Mouse (Mus musculus): ENCODE measurements around the gene Map7d3. TPM values are rescaled to one million over a fixed set of nuclear protein-coding genes. Genes with fewer than 3 reads are reported as not detected.

Gene Map7d3
- 0.40 and 1.0 TPM in 2 replicates for polyA plus RNA-seq (2014; fragmentation: Nextera tagmentation; extraction: Ambion mirVana)

DNA sequence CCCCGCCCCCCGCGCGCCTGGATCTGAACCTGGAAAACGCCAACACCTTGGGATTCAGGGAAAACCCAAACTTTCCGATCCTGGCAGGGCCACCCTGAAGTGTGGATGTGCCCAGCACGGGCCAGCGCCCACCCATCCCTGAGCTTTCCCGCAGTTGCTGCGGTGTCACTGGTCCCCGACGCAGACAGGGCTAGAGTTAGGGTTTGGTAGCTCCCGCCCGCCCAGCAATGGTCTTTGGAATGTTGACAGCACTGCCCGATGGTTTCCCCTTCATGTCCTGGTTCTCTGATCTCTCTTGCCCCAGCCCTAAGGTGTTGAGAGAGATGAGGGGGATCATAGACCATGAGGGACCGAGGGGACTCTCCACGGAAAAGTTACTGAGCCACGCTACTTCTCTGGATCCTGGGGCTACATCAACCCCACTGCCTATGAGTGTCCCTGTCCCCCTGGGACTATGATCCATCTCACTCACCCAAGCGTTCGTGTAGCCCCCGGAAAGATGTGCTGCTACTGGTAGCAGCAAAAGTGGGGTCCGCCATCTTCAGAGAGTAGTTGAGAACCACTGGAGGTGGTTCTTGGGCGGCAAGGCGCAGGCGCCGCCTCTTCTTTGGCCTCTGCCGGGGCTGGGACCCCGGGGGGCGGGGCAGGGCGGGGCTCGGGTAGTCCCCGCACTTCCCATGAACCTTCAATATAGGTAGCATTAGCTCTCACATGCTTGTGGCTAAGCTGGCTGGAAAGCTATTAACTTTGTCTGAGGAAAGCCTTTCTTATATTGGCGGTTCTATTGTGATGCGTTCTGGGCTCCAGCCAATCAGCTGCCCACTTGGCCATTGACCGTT, at the start of gene Map7d3:
Map7d3 (minus strand) TSS at position 562 of the 839 bp plus-strand sequence.
- H3K27me3 ChIP-seq (ENCODE audit: control insufficient read depth, insufficient read depth, low read length): no peaks in the 10 kb centered on the region
- H3K36me3 ChIP-seq (ENCODE audit: control insufficient read depth, insufficient read depth, low read length): no peaks in the 10 kb centered on the region
- 0 out of 2 replicates have a peak within 1 kb of the TSS, but pooled peaks have one; percentile 7 for H3K9ac ChIP-seq (replicated peaks; ENCODE audit: low read depth, low read length)
- peak; percentile 72; the same call in 1 of the 2 replicates for ATAC-seq (ENCODE audit: low read depth)
- 20% methylated on average over 28 of the region's 35 CpGs for WGBS
- no peaks in the 10 kb centered on the region for H3K4me1 ChIP-seq (ENCODE audit: control insufficient read depth, insufficient read depth, low read length)
- no peak within 1 kb of the TSS for H3K27ac ChIP-seq (ENCODE audit: low read depth, low read length)
- H3K4me2 ChIP-seq (ENCODE audit: low read depth, low read length): peak within 1 kb of the TSS; percentile 57
- no peaks in the 10 kb centered on the region for H3K9me3 ChIP-seq (ENCODE audit: control insufficient read depth, low read length)
- H3K4me3 ChIP-seq (ENCODE audit: low read depth, low read length): peak within 1 kb of the TSS; percentile 35

DNA sequence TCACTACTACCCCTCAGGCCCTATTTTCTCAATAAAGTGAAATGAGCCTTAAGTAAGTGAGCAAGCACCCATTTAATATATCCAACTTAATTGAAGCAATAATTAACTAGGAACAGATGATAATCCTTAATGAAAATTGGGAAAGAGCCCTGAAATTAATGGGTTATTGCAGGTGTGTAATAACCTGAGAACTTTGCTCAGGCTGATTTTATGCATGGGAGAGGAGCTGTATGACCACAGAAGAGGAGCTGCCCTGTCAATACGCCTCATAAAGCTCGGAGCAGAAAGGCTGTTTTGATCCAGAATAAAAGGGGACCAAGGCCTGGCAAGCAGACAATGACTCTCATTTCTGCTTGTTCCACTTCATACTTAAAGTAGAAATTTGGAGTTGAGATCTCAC, 47.7 kb upstream of the Map7d3 start, which contains the start of gene Adgrg4:
Adgrg4 (plus strand) TSS at position 301 of the 400 bp plus-strand sequence.
- no peaks in the 10 kb centered on the region for H3K9me3 ChIP-seq (ENCODE audit: control insufficient read depth, low read length)
- H3K9ac ChIP-seq (replicated peaks; ENCODE audit: low read depth, low read length): no peak within 1 kb of the TSS
- no peak within 1 kb of the TSS for H3K4me3 ChIP-seq (ENCODE audit: low read depth, low read length)
- H3K36me3 ChIP-seq (ENCODE audit: control insufficient read depth, insufficient read depth, low read length): no peaks in the 10 kb centered on the region
- H3K27ac ChIP-seq (ENCODE audit: low read depth, low read length): no peak within 1 kb of the TSS
- 61% methylated on average over 2 of the region's 2 CpGs for WGBS
- H3K27me3 ChIP-seq (ENCODE audit: control insufficient read depth, insufficient read depth, low read length): no peaks in the 10 kb centered on the region
- no peaks in the 10 kb centered on the region for H3K4me1 ChIP-seq (ENCODE audit: control insufficient read depth, insufficient read depth, low read length)
- no peak within 1 kb of the TSS for H3K4me2 ChIP-seq (ENCODE audit: low read depth, low read length)
- ATAC-seq (ENCODE audit: low read depth): no peak

DNA sequence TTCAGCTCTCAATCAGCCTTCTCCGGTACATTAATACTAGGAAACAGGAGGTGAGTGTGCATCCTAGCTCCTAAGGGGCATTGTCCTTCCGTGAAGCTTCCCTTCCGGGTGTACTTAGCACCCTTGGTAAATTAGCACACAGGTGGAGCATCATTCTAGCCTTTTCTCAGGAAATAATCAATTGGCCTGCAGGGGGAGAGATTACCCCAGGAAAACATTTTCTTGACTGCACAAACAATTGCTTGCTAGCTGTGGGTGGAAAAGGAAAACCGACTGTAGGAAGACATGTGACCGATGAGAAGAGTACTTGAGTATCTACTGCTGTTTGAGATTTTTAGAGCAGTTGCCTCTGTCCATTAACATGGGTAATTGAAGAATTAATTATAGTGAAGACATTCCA, 19.1 kb upstream of the Map7d3 start:
- Histone ChIP-seq H3K9me3 (ENCODE audit: control insufficient read depth, low read length) (no peaks in the 10 kb centered on the region), H3K27me3 (ENCODE audit: control insufficient read depth, insufficient read depth, low read length) (no peaks in the 10 kb centered on the region), H3K4me2 (ENCODE audit: low read depth, low read length) (no peak overlapping the region), H3K27ac (ENCODE audit: low read depth, low read length) (no peak overlapping the region), H3K4me3 (ENCODE audit: low read depth, low read length) (no peak overlapping the region), H3K36me3 (ENCODE audit: control insufficient read depth, insufficient read depth, low read length) (no peaks in the 10 kb centered on the region), H3K9ac (replicated peaks; ENCODE audit: low read depth, low read length) (no peak overlapping the region), H3K4me1 (ENCODE audit: control insufficient read depth, insufficient read depth, low read length) (no peaks in the 10 kb centered on the region)
- ATAC-seq (ENCODE audit: low read depth): no peak
- WGBS: 66% methylated on average over 5 of the region's 5 CpGs

DNA sequence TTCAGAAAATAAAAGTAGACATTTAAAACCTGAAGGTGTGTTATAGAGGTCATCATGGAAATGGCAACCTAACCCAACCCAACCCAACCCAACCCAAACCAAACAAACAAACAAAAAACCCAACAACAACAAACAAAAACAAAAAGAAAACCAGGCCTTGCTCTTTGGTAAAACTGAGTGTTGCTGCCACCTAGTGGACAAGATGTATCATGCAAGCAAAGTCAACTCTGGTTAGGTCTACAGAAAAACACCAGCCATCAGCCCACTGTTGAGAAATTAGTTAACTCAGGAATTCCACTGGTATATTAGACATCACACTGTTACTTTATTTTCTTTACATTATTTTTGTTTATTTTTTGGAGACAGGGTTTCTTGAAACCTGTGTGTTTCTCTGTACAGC, 17.2 kb upstream of the Map7d3 start:
- no peaks in the 10 kb centered on the region for H3K36me3 ChIP-seq (ENCODE audit: control insufficient read depth, insufficient read depth, low read length)
- no peaks in the 10 kb centered on the region for H3K9me3 ChIP-seq (ENCODE audit: control insufficient read depth, low read length)
- no peak overlapping the region for H3K4me2 ChIP-seq (ENCODE audit: low read depth, low read length)
- H3K27me3 ChIP-seq (ENCODE audit: control insufficient read depth, insufficient read depth, low read length): no peaks in the 10 kb centered on the region
- no peaks in the 10 kb centered on the region for H3K4me1 ChIP-seq (ENCODE audit: control insufficient read depth, insufficient read depth, low read length)
- no peak for ATAC-seq (ENCODE audit: low read depth)
- H3K27ac ChIP-seq (ENCODE audit: low read depth, low read length): no peak overlapping the region
- no peak overlapping the region for H3K4me3 ChIP-seq (ENCODE audit: low read depth, low read length)
- no peak overlapping the region for H3K9ac ChIP-seq (replicated peaks; ENCODE audit: low read depth, low read length)

DNA sequence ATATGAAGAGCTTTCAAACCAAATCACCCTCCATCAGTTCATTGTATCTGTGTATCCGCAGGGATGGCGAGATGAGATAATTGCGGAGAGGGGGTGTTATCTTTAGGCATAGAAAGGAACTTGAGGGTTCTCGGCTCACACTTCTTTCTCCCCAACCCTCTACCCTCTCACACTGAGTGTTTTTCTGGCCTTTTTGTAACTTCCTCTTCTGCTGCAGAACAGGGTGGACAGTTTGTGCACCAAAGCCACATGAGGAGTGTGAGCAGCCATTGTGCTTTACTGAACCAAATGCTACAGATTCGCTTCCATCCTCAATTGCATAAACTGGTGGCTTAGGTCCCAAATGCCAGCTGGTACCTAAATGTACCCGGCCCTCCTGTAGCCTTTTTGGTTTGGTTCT, 13.7 kb upstream of the Map7d3 start:
- H3K36me3 ChIP-seq (ENCODE audit: control insufficient read depth, insufficient read depth, low read length): no peaks in the 10 kb centered on the region
- 82% methylated on average over 6 of the region's 6 CpGs for WGBS

DNA sequence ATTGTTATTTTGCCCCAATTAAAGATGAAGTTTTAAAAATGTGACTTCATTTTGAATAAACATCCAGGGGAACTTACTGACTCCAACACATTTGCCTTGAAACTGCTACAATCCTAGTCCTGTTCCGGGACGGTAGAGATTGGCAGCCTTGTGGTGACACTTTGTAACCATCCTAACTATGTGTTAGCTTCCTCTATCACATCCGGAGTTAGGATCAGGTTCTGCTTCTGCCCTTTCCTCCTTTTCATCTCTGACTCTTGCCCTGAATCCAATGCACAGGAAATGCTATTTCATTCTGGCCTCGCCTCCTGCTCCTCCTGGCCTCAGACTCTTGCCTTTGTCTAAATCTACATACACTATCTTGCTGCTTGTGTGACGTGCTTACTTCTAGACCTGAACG, 5.4 kb upstream of the Map7d3 start:
- Histone ChIP-seq H3K4me1 (ENCODE audit: control insufficient read depth, insufficient read depth, low read length) (no peaks in the 10 kb centered on the region), H3K9me3 (ENCODE audit: control insufficient read depth, low read length) (no peaks in the 10 kb centered on the region), H3K4me3 (ENCODE audit: low read depth, low read length) (no peak overlapping the region), H3K4me2 (ENCODE audit: low read depth, low read length) (no peak overlapping the region), H3K27ac (ENCODE audit: low read depth, low read length) (no peak overlapping the region), H3K27me3 (ENCODE audit: control insufficient read depth, insufficient read depth, low read length) (no peaks in the 10 kb centered on the region), H3K9ac (replicated peaks; ENCODE audit: low read depth, low read length) (no peak overlapping the region), H3K36me3 (ENCODE audit: control insufficient read depth, insufficient read depth, low read length) (no peaks in the 10 kb centered on the region)
- 83% methylated on average over 6 of the region's 6 CpGs for WGBS
- no peak for ATAC-seq (ENCODE audit: low read depth)

More for the DNA sequence above, 13.7 kb upstream of the Map7d3 start:
- no peak overlapping the region for H3K4me3 ChIP-seq (ENCODE audit: low read depth, low read length)
- H3K27ac ChIP-seq (ENCODE audit: low read depth, low read length): no peak overlapping the region
- H3K27me3 ChIP-seq (ENCODE audit: control insufficient read depth, insufficient read depth, low read length): no peaks in the 10 kb centered on the region
- no peak overlapping the region for H3K4me2 ChIP-seq (ENCODE audit: low read depth, low read length)
- no peaks in the 10 kb centered on the region for H3K4me1 ChIP-seq (ENCODE audit: control insufficient read depth, insufficient read depth, low read length)
- no peak for ATAC-seq (ENCODE audit: low read depth)
- H3K9me3 ChIP-seq (ENCODE audit: control insufficient read depth, low read length): no peaks in the 10 kb centered on the region
- H3K9ac ChIP-seq (replicated peaks; ENCODE audit: low read depth, low read length): no peak overlapping the region

DNA sequence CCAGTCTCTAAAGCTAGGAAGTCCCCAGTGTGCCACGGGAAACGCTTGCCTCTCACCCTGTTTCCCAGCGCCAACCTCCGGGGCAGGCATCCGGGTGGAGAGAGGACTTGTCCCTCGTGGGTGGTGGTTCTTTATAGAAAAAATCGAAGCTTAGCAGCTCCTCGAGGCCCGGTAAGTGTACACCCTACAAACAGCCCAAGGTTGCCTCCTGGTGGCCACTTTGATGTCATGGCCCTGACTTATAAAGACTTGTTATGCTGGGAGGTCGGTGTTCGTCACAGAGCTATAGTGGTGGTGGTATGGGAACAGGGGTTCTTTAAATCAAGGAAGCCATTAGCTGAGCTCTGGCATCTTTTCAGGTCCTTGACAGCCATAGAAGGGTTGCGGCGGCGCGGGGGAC, 30.9 kb downstream of the Map7d3 start:
- Histone ChIP-seq H3K9me3 (ENCODE audit: control insufficient read depth, low read length) (no peaks in the 10 kb centered on the region), H3K27ac (ENCODE audit: low read depth, low read length) (no peak overlapping the region), H3K27me3 (ENCODE audit: control insufficient read depth, insufficient read depth, low read length) (no peaks in the 10 kb centered on the region), H3K4me3 (ENCODE audit: low read depth, low read length) (no peak overlapping the region), H3K9ac (replicated peaks; ENCODE audit: low read depth, low read length) (no peak overlapping the region), H3K4me1 (ENCODE audit: control insufficient read depth, insufficient read depth, low read length) (no peaks in the 10 kb centered on the region), H3K36me3 (ENCODE audit: control insufficient read depth, insufficient read depth, low read length) (no peaks in the 10 kb centered on the region), H3K4me2 (ENCODE audit: low read depth, low read length) (no peak overlapping the region)
- WGBS: 51% methylated on average over 14 of the region's 15 CpGs
- peak; percentile 60; the same call in 1 of the 2 replicates for ATAC-seq (ENCODE audit: low read depth)

DNA sequence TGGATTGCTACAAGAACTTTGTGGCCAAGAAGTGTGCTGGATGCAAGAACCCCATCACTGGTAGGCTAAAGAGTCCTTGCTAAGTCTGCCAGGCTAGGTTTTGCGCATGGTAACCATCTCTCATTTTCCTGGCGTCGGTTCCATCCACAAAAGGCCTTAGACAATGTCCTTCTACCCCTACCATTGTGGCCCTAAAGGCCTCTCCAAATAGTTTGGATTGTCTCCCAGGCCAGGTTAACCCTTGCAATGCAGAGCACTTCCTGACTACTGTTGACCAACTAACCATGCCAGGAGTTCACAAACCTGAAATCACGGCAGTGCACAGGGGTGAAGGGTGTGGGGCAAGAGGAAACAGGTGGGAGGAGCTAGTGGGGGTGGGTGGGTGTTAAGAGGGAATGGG, 31.5 kb downstream of the Map7d3 start:
- H3K9ac ChIP-seq (replicated peaks; ENCODE audit: low read depth, low read length): no peak overlapping the region
- WGBS: 76% methylated on average over 4 of the region's 4 CpGs
- ATAC-seq (ENCODE audit: low read depth): no peak
- H3K9me3 ChIP-seq (ENCODE audit: control insufficient read depth, low read length): no peaks in the 10 kb centered on the region
- no peaks in the 10 kb centered on the region for H3K27me3 ChIP-seq (ENCODE audit: control insufficient read depth, insufficient read depth, low read length)
- H3K27ac ChIP-seq (ENCODE audit: low read depth, low read length): no peak overlapping the region
- H3K4me1 ChIP-seq (ENCODE audit: control insufficient read depth, insufficient read depth, low read length): no peaks in the 10 kb centered on the region
- no peak overlapping the region for H3K4me2 ChIP-seq (ENCODE audit: low read depth, low read length)
- H3K36me3 ChIP-seq (ENCODE audit: control insufficient read depth, insufficient read depth, low read length): no peaks in the 10 kb centered on the region
- H3K4me3 ChIP-seq (ENCODE audit: low read depth, low read length): no peak overlapping the region

DNA sequence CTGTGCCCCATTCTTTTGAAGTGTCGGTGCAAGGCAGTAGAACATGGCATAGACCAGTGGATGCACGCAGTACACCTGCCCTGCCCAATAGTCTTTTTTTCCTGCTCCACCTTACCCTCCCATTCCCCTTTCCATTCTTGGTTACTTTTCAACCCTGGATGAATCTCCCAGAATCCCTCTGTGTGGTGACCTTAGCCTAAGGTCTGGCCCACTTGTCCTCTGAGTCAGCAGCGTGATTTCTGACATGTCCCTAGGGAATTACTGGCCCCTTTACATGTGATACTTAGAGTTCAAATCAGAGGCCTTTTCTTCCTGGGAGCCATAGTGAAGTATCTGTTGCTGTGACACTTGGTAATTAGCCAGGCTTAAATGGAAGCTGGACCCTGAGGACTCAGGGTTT, 34.6 kb downstream of the Map7d3 start:
- H3K9ac ChIP-seq (replicated peaks; ENCODE audit: low read depth, low read length): no peak overlapping the region
- H3K27ac ChIP-seq (ENCODE audit: low read depth, low read length): no peak overlapping the region
- 57% methylated on average over 3 of the region's 3 CpGs for WGBS
- no peaks in the 10 kb centered on the region for H3K4me1 ChIP-seq (ENCODE audit: control insufficient read depth, insufficient read depth, low read length)
- no peaks in the 10 kb centered on the region for H3K36me3 ChIP-seq (ENCODE audit: control insufficient read depth, insufficient read depth, low read length)
- ATAC-seq (ENCODE audit: low read depth): no peak
- H3K27me3 ChIP-seq (ENCODE audit: control insufficient read depth, insufficient read depth, low read length): no peaks in the 10 kb centered on the region
- no peak overlapping the region for H3K4me3 ChIP-seq (ENCODE audit: low read depth, low read length)
- no peaks in the 10 kb centered on the region for H3K9me3 ChIP-seq (ENCODE audit: control insufficient read depth, low read length)
- H3K4me2 ChIP-seq (ENCODE audit: low read depth, low read length): no peak overlapping the region

All from neural tube, embryonic 14.5 days (tissue).